Mouse (Mus musculus) skeletal muscle tissue, adult 2 months (tissue): ENCODE data around the gene Cdkl3.
"Not testable (repeated sequence)": the region's sequence is repeated elsewhere in the genome, so short reads cannot be mapped to it uniquely, and the experiment has no call there.

Source experiments
- DNase-seq: peaks from one replicate; pipeline ENCODE4 v3.0.0-alpha.2; 2012; ENCODE audit warnings: low read depth, low spot score

The Cdkl3 gene

GRCm38 (mm10) chr11:52076742-52077352, 72.8 kb downstream of the Cdkl3 start:
- no peak for DNase-seq

GRCm38 (mm10) chr11:52077939-52078338, 73.9 kb downstream of the Cdkl3 start:
- DNase-seq = no peak

- DNase-seq = peak; percentile 50
Observed at GRCm38 (mm10) chr11:52079978-52080377, 76.0 kb downstream of the Cdkl3 start.

- no peak for DNase-seq
Observed at GRCm38 (mm10) chr11:52080656-52081055, 76.6 kb downstream of the Cdkl3 start.

GRCm38 (mm10) chr11:52085857-52086203, 81.8 kb downstream of the Cdkl3 start:
- DNase-seq = no peak

- no peak for DNase-seq
Observed at GRCm38 (mm10) chr11:52086204-52086864, 82.3 kb downstream of the Cdkl3 start.

GRCm38 (mm10) chr11:52089291-52089690, 85.3 kb downstream of the Cdkl3 start:
- DNase-seq = no peak

GRCm38 (mm10) chr11:52091261-52091660, 87.2 kb downstream of the Cdkl3 start:
- DNase-seq = no peak

- DNase-seq = peak; percentile 69
Observed at GRCm38 (mm10) chr11:52094568-52094967, 90.5 kb downstream of the Cdkl3 start.

- no peak for DNase-seq
Observed at GRCm38 (mm10) chr11:52097016-52097415, 93.0 kb downstream of the Cdkl3 start.

GRCm38 (mm10) chr11:52097596-52097995, 93.6 kb downstream of the Cdkl3 start:
- peak; percentile 33 for DNase-seq

GRCm38 (mm10) chr11:52098398-52098946, 94.5 kb downstream of the Cdkl3 start, which contains the start of gene Ppp2ca:
Gene Ppp2ca (plus strand): TSS chr11:52098681.
- peak; percentile 100 for DNase-seq

- peak; percentile 48 for DNase-seq
Observed at GRCm38 (mm10) chr11:52099031-52099761, 95.2 kb downstream of the Cdkl3 start.

- no peak for DNase-seq
Observed at GRCm38 (mm10) chr11:52099771-52100219, 95.8 kb downstream of the Cdkl3 start.

GRCm38 (mm10) chr11:52102977-52103376, 99.0 kb downstream of the Cdkl3 start:
- no peak for DNase-seq

GRCm38 (mm10) chr11:52105503-52105902, 101.5 kb downstream of the Cdkl3 start:
- no peak for DNase-seq

GRCm38 (mm10) chr11:52106037-52106436, 102.0 kb downstream of the Cdkl3 start:
- no peak for DNase-seq

- no peak for DNase-seq
Observed at GRCm38 (mm10) chr11:52106438-52106837, 102.4 kb downstream of the Cdkl3 start.

- no peak for DNase-seq
Observed at GRCm38 (mm10) chr11:52108796-52109195, 104.8 kb downstream of the Cdkl3 start.

GRCm38 (mm10) chr11:52109421-52109820, 105.4 kb downstream of the Cdkl3 start:
- no peak for DNase-seq

GRCm38 (mm10) chr11:52115479-52115878, 111.5 kb downstream of the Cdkl3 start:
- no peak for DNase-seq

- not testable (repeated sequence) for DNase-seq
Observed at GRCm38 (mm10) chr11:52116117-52116516, 112.1 kb downstream of the Cdkl3 start.
